In genomic region chrX:9752954-9753572, GRCm38 (mm10) we compare ENCODE assay signal across 13 mouse cellular contexts.
DNase-seq lines count a peak whose midpoint lies in the region; ATAC-seq lines count a peak whose summit lies in the region.
"Had no signal": no experiment of that assay in that cellular context is flagged by ENCODE, and none has a peak within 500 bp of the region (broad histone marks: within the 10 kb centered on the region; RNA-seq: fewer than 3 reads in every experiment).

No protein-coding gene starts in this region.

- no peaks in the 10 kb centered on the region for H3K9me3 ChIP-seq in liver, embryonic 15.5 days (replicated peaks)
- H3K9me3 ChIP-seq: embryonic facial prominence, embryonic 15.5 days had no signal

- no peak overlapping the region for H3K4me2 ChIP-seq in liver, embryonic 15.5 days
- H3K4me2 ChIP-seq: embryonic facial prominence, embryonic 15.5 days had no signal

- WGBS in liver, embryonic 15.5 days (ENCODE audit: insufficient replicate concordance) = 15% methylated on average over 5 of the region's 5 CpGs

- no peak overlapping the region for H3K9ac ChIP-seq in liver, embryonic 15.5 days
- H3K9ac ChIP-seq: embryonic facial prominence, embryonic 15.5 days; forebrain, postnatal 0 days had no signal

- H3K36me3 ChIP-seq in liver, embryonic 15.5 days (replicated peaks) = no peaks in the 10 kb centered on the region
- H3K36me3 ChIP-seq: embryonic facial prominence, embryonic 15.5 days had no signal

- intact Hi-C loops in left cerebral cortex, postnatal 14 days (cut with DNase I) = no loop called here

- H3K27ac ChIP-seq in liver, embryonic 15.5 days (replicated peaks) = no peak overlapping the region
- H3K27ac ChIP-seq: embryonic facial prominence, embryonic 15.5 days had no signal

- peak; percentile 44 for DNase-seq in urinary bladder, postnatal 14 days (ENCODE audit: low spot score)
- no peak for DNase-seq in urinary bladder, postnatal 10 days (ENCODE audit: low spot score)
- no peak for DNase-seq in left cerebral cortex, postnatal 14 days (ENCODE audit: low spot score in 2 of 2)
- DNase-seq in heart, adult 11 months = no peak
- DNase-seq in thymus, postnatal 14 days = no peak
- DNase-seq: cerebellum, adult 11 months; forebrain, postnatal 0 days; heart, postnatal 10 days; lung, adult 18-20 months had no signal

- no peaks in the 10 kb centered on the region for H3K27me3 ChIP-seq in liver, embryonic 15.5 days
- H3K27me3 ChIP-seq: embryonic facial prominence, embryonic 15.5 days had no signal

- peak; percentile 81 for ATAC-seq in common myeloid progenitor, adult 5-6 weeks (replicated peaks; ENCODE audit: low read depth, poor library complexity, severe bottlenecking)
- ATAC-seq in liver, embryonic 15.5 days (ENCODE audit: insufficient read depth) = peak; percentile 74
- ATAC-seq in inflammation-experienced regulatory T-cells, adult 6 months = no peak
- ATAC-seq: forebrain, postnatal 0 days had no signal

- H3K4me3 ChIP-seq in liver, embryonic 15.5 days (replicated peaks) = no peak overlapping the region
- H3K4me3 ChIP-seq: embryonic facial prominence, embryonic 15.5 days had no signal

- peaks cover 5% of the 10 kb centered on the region; the same call in 1 of the 2 replicates for H3K4me1 ChIP-seq in liver, embryonic 15.5 days (replicated peaks)
- H3K4me1 ChIP-seq: embryonic facial prominence, embryonic 15.5 days had no signal
